Mouse (Mus musculus) testis, adult 2 months (tissue): ENCODE data around the gene Alox12e.

Experiments used
- CTCF ChIP-seq: fragments of 200-500 bp; IDR thresholded peaks from 2 replicates; pipeline ENCODE4 v1.5.1; 2012; ENCODE audit warnings: low read depth, mild to moderate bottlenecking, inconsistent platforms, low read length, moderate library complexity; ENCODE audit not compliant: control insufficient read depth, insufficient read depth, insufficient replicate concordance
- POLR2A ChIP-seq: fragments of 200-500 bp; IDR thresholded peaks from 2 replicates; pipeline ENCODE4 v1.6.1; 2012; ENCODE audit warnings: low read depth, mild to moderate bottlenecking, inconsistent platforms, low read length, moderate library complexity; ENCODE audit not compliant: control insufficient read depth

DNA sequence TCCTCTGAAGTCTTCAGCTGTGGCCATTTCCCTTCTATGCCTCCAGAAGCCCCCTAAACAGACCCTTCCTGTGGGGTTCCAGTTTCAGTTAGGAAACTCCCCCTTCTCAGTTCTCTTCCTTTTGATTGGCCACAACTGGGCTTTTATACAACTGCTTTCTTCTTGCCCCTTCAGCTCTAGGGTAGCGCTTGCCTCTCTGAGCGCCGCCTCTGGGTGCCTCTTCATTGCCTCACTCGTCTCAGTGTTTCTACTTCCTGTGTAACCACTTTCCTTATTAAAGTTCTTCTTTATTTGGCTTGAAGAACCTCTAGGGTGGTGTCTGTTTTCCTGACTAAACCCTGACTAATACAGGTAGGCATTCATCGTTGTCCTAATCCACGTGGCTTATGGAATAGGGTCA is 31.2 kb downstream of the Alox12e start:
- TF ChIP-seq CTCF (no peak), POLR2A (no peak)
